Mouse (Mus musculus) gastrocnemius, adult 18-20 months (tissue): ENCODE measurements around the gene St8sia6. TPM values are rescaled to one million over a fixed set of nuclear protein-coding genes. Genes with fewer than 3 reads are reported as not detected.
"Not testable (repeated sequence)": the region's sequence is repeated elsewhere in the genome, so short reads cannot be mapped to it uniquely, and the experiment has no call there.

Experiments
- DNase-seq: peaks from one replicate; pipeline ENCODE4 v3.0.0; 2021; ENCODE audit warnings: low spot score
- long read RNA-seq, 2 experiments: library from polyadenylated mRNA; stranded (forward); transcript quantifications; one replicate each; pipeline ENCODE4 v2.0.0; 2021
- total RNA-seq, 2 experiments: library from RNA; stranded (reverse); gene quantifications; 2 replicates each; pipeline ENCODE4 v1.2.3; 2021

St8sia6 gene
- 1 to 10 TPM in 1 of 2 experiments, under 1 TPM in 1; 0.43 to 1.0 TPM for total RNA-seq
- long read RNA-seq, experiment 1: 0 reads
- long read RNA-seq, experiment 2: 0 reads

GRCm38 (mm10) chr2:13793969-13794363 is at the start of gene St8sia6:
TSS of gene St8sia6 (minus strand) at chr2:13794064.
- DNase-seq: no peak

- no peak for DNase-seq
Observed at GRCm38 (mm10) chr2:13836310-13836709, 42.4 kb upstream of the St8sia6 start.

GRCm38 (mm10) chr2:13834989-13835388 is 41.1 kb upstream of the St8sia6 start:
- no peak for DNase-seq

- DNase-seq: no peak
Observed at GRCm38 (mm10) chr2:13816645-13817044, 22.8 kb upstream of the St8sia6 start.

- DNase-seq: no peak
Observed at GRCm38 (mm10) chr2:13808593-13808992, 14.7 kb upstream of the St8sia6 start.

- no peak for DNase-seq
Observed at GRCm38 (mm10) chr2:13808008-13808407, 14.1 kb upstream of the St8sia6 start.

- no peak for DNase-seq
Observed at GRCm38 (mm10) chr2:13806120-13806519, 12.3 kb upstream of the St8sia6 start.

GRCm38 (mm10) chr2:13800639-13801038 is 6.8 kb upstream of the St8sia6 start:
- no peak for DNase-seq

- no peak for DNase-seq
Observed at GRCm38 (mm10) chr2:13794446-13794845, 582 bp upstream of the St8sia6 start.

GRCm38 (mm10) chr2:13793054-13793968 is 553 bp downstream of the St8sia6 start:
- DNase-seq: no peak

GRCm38 (mm10) chr2:13792256-13793005 is 1.4 kb downstream of the St8sia6 start:
- no peak for DNase-seq

- DNase-seq: no peak
Observed at GRCm38 (mm10) chr2:13791598-13791997, 2.3 kb downstream of the St8sia6 start.

- DNase-seq: no peak
Observed at GRCm38 (mm10) chr2:13789365-13789764, 4.5 kb downstream of the St8sia6 start.

- DNase-seq: no peak
Observed at GRCm38 (mm10) chr2:13786577-13787168, 7.2 kb downstream of the St8sia6 start.

- DNase-seq: not testable (repeated sequence)
Observed at GRCm38 (mm10) chr2:13785992-13786391, 7.9 kb downstream of the St8sia6 start.

GRCm38 (mm10) chr2:13785247-13785646 is 8.6 kb downstream of the St8sia6 start:
- DNase-seq: no peak

- DNase-seq: no peak
Observed at GRCm38 (mm10) chr2:13784448-13784847, 9.4 kb downstream of the St8sia6 start.

GRCm38 (mm10) chr2:13777032-13777431 is 16.8 kb downstream of the St8sia6 start:
- DNase-seq: no peak

- DNase-seq: no peak
Observed at GRCm38 (mm10) chr2:13776453-13776852, 17.4 kb downstream of the St8sia6 start.

- no peak for DNase-seq
Observed at GRCm38 (mm10) chr2:13775056-13775455, 18.8 kb downstream of the St8sia6 start.

- DNase-seq: no peak
Observed at GRCm38 (mm10) chr2:13768524-13768923, 25.3 kb downstream of the St8sia6 start.
